Mouse (Mus musculus): ENCODE results near the gene Zfp398.

DNA sequence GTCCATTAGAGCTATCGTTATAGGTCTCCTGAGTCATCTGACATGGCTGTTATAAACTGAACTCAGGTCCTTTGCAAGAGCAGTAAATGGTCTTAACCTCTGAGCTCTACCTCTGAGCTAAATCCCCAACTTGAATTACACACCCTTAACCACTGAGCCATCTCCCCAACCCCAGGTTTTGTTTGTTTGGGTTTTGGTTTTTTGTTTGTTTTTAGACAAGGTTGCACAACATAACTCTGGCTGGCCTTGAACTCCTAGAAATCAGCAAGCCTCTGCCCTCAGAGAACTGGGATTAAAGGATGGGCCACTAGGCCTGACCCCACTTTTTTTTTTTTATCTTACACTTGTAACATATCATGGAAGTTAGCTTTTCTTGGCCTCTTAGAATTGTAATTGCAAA, 19.3 kb upstream of the Zfp398 start:
- no peak for TF ChIP-seq GATA1 (IDR thresholded peaks at IDR 0.05; ENCODE audit: low read length)
- TF ChIP-seq TAL1 (IDR thresholded peaks at IDR 0.05; ENCODE audit: low read length) = no peak

Measured in erythroblast, embryonic 14.5 days (primary cell).